Mouse (Mus musculus): ENCODE measurements at regions not wholly inside any gene's neighbourhood (a gene's known extent, or its start where the extent isn't known, plus 50 kb on each side); places are given as distances from the start of the nearest gene placed in this dataset.

- no peak overlapping the region for H3K4me3 ChIP-seq
- H3K4me1 ChIP-seq: no peaks in the 10 kb centered on the region
- no peak for ATAC-seq (ENCODE audit: insufficient number of reproducible peaks, insufficient read depth, low FRiP score, low TSS enrichment, low read depth)
- no peaks in the 10 kb centered on the region for H3K9me3 ChIP-seq
- H3K36me3 ChIP-seq: no peaks in the 10 kb centered on the region
- no peaks in the 10 kb centered on the region for H3K27me3 ChIP-seq
- H3K4me2 ChIP-seq: no peak overlapping the region
- H3K9ac ChIP-seq: no peak overlapping the region
- no peak overlapping the region for H3K27ac ChIP-seq
- 80% methylated on average over 3 of the region's 3 CpGs for WGBS
Observed at GRCm38 (mm10) chr11:40624126-40624778, 70.8 kb downstream of the Mat2b start.

- Histone ChIP-seq H3K36me3 (no peaks in the 10 kb centered on the region), H3K27ac (no peak overlapping the region), H3K4me3 (no peak overlapping the region), H3K9ac (no peak overlapping the region), H3K9me3 (no peaks in the 10 kb centered on the region), H3K4me2 (no peak overlapping the region), H3K27me3 (no peaks in the 10 kb centered on the region), H3K4me1 (no peaks in the 10 kb centered on the region)
- 69% methylated on average over 7 of the region's 7 CpGs for WGBS
- no peak for ATAC-seq (ENCODE audit: insufficient number of reproducible peaks, insufficient read depth, low FRiP score, low TSS enrichment, low read depth)
Observed at GRCm38 (mm10) chr11:40620036-40620435, 75.0 kb downstream of the Mat2b start.

GRCm38 (mm10) chr11:40603008-40603407 lies 92.0 kb downstream of the Mat2b start:
- H3K4me1 ChIP-seq: peaks cover 4% of the 10 kb centered on the region
- H3K36me3 ChIP-seq: no peaks in the 10 kb centered on the region
- H3K27me3 ChIP-seq: no peaks in the 10 kb centered on the region
- H3K4me3 ChIP-seq: no peak overlapping the region
- H3K9ac ChIP-seq: no peak overlapping the region
- H3K9me3 ChIP-seq: no peaks in the 10 kb centered on the region
- no peak overlapping the region for H3K4me2 ChIP-seq
- WGBS: 93% methylated on average over 9 of the region's 9 CpGs
- H3K27ac ChIP-seq: no peak overlapping the region
- ATAC-seq (ENCODE audit: insufficient number of reproducible peaks, insufficient read depth, low FRiP score, low TSS enrichment, low read depth): peak; percentile 20; the same call in 1 of the 2 replicates

GRCm38 (mm10) chr11:40601572-40601909 lies 93.5 kb downstream of the Mat2b start:
- Histone ChIP-seq H3K36me3 (no peaks in the 10 kb centered on the region), H3K9ac (no peak overlapping the region), H3K4me3 (no peak overlapping the region), H3K4me2 (no peak overlapping the region), H3K27ac (no peak overlapping the region), H3K4me1 (peaks cover 4% of the 10 kb centered on the region), H3K9me3 (no peaks in the 10 kb centered on the region), H3K27me3 (no peaks in the 10 kb centered on the region)
- ATAC-seq (ENCODE audit: insufficient number of reproducible peaks, insufficient read depth, low FRiP score, low TSS enrichment, low read depth): no peak
- 0% methylated on average over 1 of the region's 1 CpGs for WGBS

GRCm38 (mm10) chr11:40600773-40601571 lies 94.0 kb downstream of the Mat2b start:
- Histone ChIP-seq H3K4me2 (no peak overlapping the region), H3K36me3 (no peaks in the 10 kb centered on the region), H3K9ac (no peak overlapping the region), H3K27ac (no peak overlapping the region), H3K4me1 (peaks cover 4% of the 10 kb centered on the region), H3K27me3 (no peaks in the 10 kb centered on the region), H3K4me3 (no peak overlapping the region), H3K9me3 (no peaks in the 10 kb centered on the region)
- 28% methylated on average over 11 of the region's 11 CpGs for WGBS
- no peak for ATAC-seq (ENCODE audit: insufficient number of reproducible peaks, insufficient read depth, low FRiP score, low TSS enrichment, low read depth)

- Histone ChIP-seq H3K4me1 (peaks cover 4% of the 10 kb centered on the region), H3K9me3 (no peaks in the 10 kb centered on the region), H3K4me2 (peak overlapping the region; percentile 27), H3K36me3 (no peaks in the 10 kb centered on the region), H3K27ac (no peak overlapping the region), H3K4me3 (no peak overlapping the region), H3K27me3 (no peaks in the 10 kb centered on the region), H3K9ac (no peak overlapping the region)
- WGBS: 7% methylated on average over 15 of the region's 15 CpGs
- no peak for ATAC-seq (ENCODE audit: insufficient number of reproducible peaks, insufficient read depth, low FRiP score, low TSS enrichment, low read depth)
Observed at GRCm38 (mm10) chr11:40599956-40600772, 94.8 kb downstream of the Mat2b start.

- Histone ChIP-seq H3K4me3 (no peak overlapping the region), H3K36me3 (no peaks in the 10 kb centered on the region), H3K27ac (no peak overlapping the region), H3K9ac (no peak overlapping the region), H3K4me1 (peaks cover 8% of the 10 kb centered on the region), H3K9me3 (no peaks in the 10 kb centered on the region), H3K27me3 (no peaks in the 10 kb centered on the region), H3K4me2 (no peak overlapping the region)
- WGBS: 43% methylated on average over 3 of the region's 3 CpGs
- no peak for ATAC-seq (ENCODE audit: insufficient number of reproducible peaks, insufficient read depth, low FRiP score, low TSS enrichment, low read depth)
Observed at GRCm38 (mm10) chr11:40596347-40596746, 98.7 kb downstream of the Mat2b start.

GRCm38 (mm10) chr11:40592056-40592455 lies 102.9 kb downstream of the Mat2b start:
- Histone ChIP-seq H3K9me3 (no peaks in the 10 kb centered on the region), H3K4me3 (no peak overlapping the region), H3K4me2 (no peak overlapping the region), H3K27me3 (no peaks in the 10 kb centered on the region), H3K27ac (no peak overlapping the region), H3K4me1 (peaks cover 4% of the 10 kb centered on the region; the same call in 1 of the 2 replicates), H3K9ac (no peak overlapping the region), H3K36me3 (no peaks in the 10 kb centered on the region)
- 66% methylated on average over 4 of the region's 4 CpGs for WGBS
- ATAC-seq (ENCODE audit: insufficient number of reproducible peaks, insufficient read depth, low FRiP score, low TSS enrichment, low read depth): no peak

- H3K36me3 ChIP-seq: no peaks in the 10 kb centered on the region
- no peak overlapping the region for H3K4me3 ChIP-seq
- no peak overlapping the region for H3K27ac ChIP-seq
- no peaks in the 10 kb centered on the region for H3K4me1 ChIP-seq
- H3K9ac ChIP-seq: no peak overlapping the region
- no peak overlapping the region for H3K4me2 ChIP-seq
- 20% methylated on average over 3 of the region's 3 CpGs for WGBS
- ATAC-seq (ENCODE audit: insufficient number of reproducible peaks, insufficient read depth, low FRiP score, low TSS enrichment, low read depth): no peak
- H3K27me3 ChIP-seq: no peaks in the 10 kb centered on the region
- no peaks in the 10 kb centered on the region for H3K9me3 ChIP-seq
Observed at GRCm38 (mm10) chr11:40573758-40574139, 121.3 kb downstream of the Mat2b start.

- 22% methylated on average over 12 of the region's 12 CpGs for WGBS
Observed at GRCm38 (mm10) chr11:40572953-40573757, 121.8 kb downstream of the Mat2b start.

GRCm38 (mm10) chr11:40562866-40563265 lies 132.1 kb downstream of the Mat2b start:
- 54% methylated on average over 6 of the region's 6 CpGs for WGBS
- H3K9me3 ChIP-seq: no peaks in the 10 kb centered on the region
- no peak overlapping the region for H3K27ac ChIP-seq
- no peak overlapping the region for H3K4me3 ChIP-seq
- no peak overlapping the region for H3K9ac ChIP-seq
- H3K36me3 ChIP-seq: no peaks in the 10 kb centered on the region
- no peak for ATAC-seq (ENCODE audit: insufficient number of reproducible peaks, insufficient read depth, low FRiP score, low TSS enrichment, low read depth)
- H3K27me3 ChIP-seq: no peaks in the 10 kb centered on the region
- H3K4me1 ChIP-seq: no peaks in the 10 kb centered on the region
- no peak overlapping the region for H3K4me2 ChIP-seq

More at GRCm38 (mm10) chr11:40572953-40573757, 121.8 kb downstream of the Mat2b start:
- Histone ChIP-seq H3K36me3 (no peaks in the 10 kb centered on the region), H3K9me3 (no peaks in the 10 kb centered on the region), H3K4me1 (no peaks in the 10 kb centered on the region), H3K9ac (no peak overlapping the region), H3K27me3 (no peaks in the 10 kb centered on the region), H3K4me2 (no peak overlapping the region), H3K27ac (no peak overlapping the region), H3K4me3 (no peak overlapping the region)
- no peak for ATAC-seq (ENCODE audit: insufficient number of reproducible peaks, insufficient read depth, low FRiP score, low TSS enrichment, low read depth)
